Mouse (Mus musculus) adrenal gland, adult 2 months (tissue): Measurements from ENCODE around the gene St6gal1. TPM values are rescaled to one million over a fixed set of nuclear protein-coding genes. Genes with fewer than 3 reads are reported as not detected.
"Not testable (repeated sequence)": the region's sequence is repeated elsewhere in the genome, so short reads cannot be mapped to it uniquely, and the experiment has no call there.

ENCODE experiments used
- DNase-seq: peaks from one replicate; pipeline ENCODE4 v3.0.0; 2021
- long read RNA-seq: library from polyadenylated mRNA; stranded (forward); transcript quantifications from one replicate; pipeline ENCODE4 v2.0.0, GENCODE M21; 2021
- polyA plus RNA-seq: library from polyadenylated mRNA; depleted of rRNA; stranded (reverse); fragments of >200 nt; gene quantifications from 2 replicates; pipeline ENCODE4 v1.2.3, GENCODE M21; 2012; rRNA removed
- total RNA-seq, 2 experiments: library from RNA; stranded (reverse); gene quantifications; 2 replicates each; pipeline ENCODE4 v1.2.3; 2021

St6gal1 gene
- total RNA-seq (10 to 100 TPM; 32.2 to 49.5 TPM), polyA plus RNA-seq (23.1 and 24.2 TPM in 2 replicates)
- long read RNA-seq, full-length matches to known transcripts, result 28 of 32 reads
- long read RNA-seq, partial matches to known transcripts, result 1 of 32 reads
- long read RNA-seq, other reads (novel, unspliced or antisense), result 3 of 32 reads

DNA sequence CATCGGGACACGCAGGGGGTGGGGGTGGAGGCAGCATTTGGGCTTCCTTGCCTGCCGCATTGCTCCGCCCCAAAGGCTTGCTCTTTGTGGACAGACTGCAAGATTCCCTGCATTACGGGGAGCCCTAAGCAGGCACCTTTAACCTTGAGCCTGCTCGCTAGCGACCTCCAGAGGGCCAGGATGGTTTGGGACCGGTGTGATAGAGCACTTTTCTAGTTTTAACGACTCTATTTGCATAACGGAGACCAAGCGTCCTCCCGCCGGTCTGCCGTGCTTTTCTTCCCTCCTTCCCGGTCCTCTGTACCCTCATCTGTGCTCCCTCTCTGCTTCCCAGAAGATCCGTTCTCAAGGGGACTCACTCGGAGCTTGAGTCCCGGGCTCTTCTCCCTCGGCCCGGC, at the start of gene St6gal1:
Gene St6gal1 (plus strand): TSS at position 70 of the 398 bp plus-strand sequence.
- DNase-seq, result peak; percentile 93

DNA sequence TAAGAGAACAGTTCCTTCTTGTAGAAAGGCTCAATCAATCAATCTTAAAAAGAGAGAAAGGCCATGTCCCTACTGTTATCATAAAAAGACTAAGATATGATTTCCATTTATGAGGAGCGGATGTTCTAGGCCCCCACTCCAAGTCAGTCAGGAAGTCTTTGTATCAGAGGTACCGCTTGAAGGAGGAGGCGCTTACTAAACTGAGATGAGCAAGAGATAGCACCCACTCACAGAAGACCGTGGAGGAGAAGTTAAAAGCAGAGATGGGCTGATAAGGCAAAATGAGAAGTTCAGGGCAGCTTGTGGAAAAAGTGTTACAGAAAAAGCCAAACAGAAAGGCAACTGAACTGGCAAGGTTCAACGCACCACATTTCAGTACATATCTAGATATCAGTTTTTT, 49.7 kb upstream of the St6gal1 start:
- DNase-seq, result no peak

- DNase-seq, result no peak
Observed at GRCm38 (mm10) chr16:23175956-23176355, 48.6 kb upstream of the St6gal1 start.

DNA sequence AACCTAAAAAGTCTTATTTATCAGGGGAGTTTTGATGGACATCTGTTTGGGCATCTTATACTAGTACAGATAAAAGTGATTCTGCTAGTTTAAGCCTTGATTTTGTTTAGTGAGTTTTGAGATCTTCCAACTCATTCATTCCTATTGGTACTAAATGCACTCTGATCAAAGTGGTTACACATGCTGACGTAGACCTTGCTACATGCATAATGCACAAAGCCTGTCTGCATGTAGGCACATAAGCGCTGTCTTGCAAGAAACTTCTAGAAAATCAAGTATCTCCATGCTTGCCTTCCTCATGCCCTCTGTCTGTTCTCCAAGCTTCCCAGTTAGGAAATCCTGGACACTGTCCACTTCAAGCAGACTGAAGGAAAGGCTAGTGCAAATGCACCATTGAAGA, 46.7 kb upstream of the St6gal1 start:
- DNase-seq, result no peak

GRCm38 (mm10) chr16:23178796-23179195, 45.7 kb upstream of the St6gal1 start:
- peak; percentile 23 for DNase-seq

GRCm38 (mm10) chr16:23179436-23179835, 45.1 kb upstream of the St6gal1 start:
- not testable (repeated sequence) for DNase-seq

GRCm38 (mm10) chr16:23181054-23181453, 43.5 kb upstream of the St6gal1 start:
- no peak for DNase-seq

DNA sequence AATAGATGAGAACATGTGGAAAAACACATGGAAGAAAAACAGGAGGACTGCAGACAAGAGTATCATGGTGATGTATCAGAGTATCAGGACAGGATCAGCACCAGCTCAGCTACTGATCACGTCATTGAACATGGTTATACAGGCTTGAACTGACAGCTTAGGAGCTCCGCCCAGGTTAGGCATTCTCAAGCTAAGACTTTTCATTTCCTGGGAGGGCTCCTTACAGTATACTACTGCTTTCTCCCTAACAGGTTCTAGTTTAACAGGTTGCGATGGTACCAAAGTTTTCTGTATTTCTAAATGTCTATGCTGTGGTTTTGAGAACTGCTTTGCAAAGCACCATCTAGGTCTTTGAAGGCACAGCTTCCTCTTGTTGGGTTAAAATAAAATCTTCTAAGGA, 43.1 kb upstream of the St6gal1 start:
- DNase-seq, result no peak

- no peak for DNase-seq
Observed at GRCm38 (mm10) chr16:23181942-23182597, 42.5 kb upstream of the St6gal1 start.

- DNase-seq, result no peak
Observed at GRCm38 (mm10) chr16:23185824-23186223, 38.7 kb upstream of the St6gal1 start.

DNA sequence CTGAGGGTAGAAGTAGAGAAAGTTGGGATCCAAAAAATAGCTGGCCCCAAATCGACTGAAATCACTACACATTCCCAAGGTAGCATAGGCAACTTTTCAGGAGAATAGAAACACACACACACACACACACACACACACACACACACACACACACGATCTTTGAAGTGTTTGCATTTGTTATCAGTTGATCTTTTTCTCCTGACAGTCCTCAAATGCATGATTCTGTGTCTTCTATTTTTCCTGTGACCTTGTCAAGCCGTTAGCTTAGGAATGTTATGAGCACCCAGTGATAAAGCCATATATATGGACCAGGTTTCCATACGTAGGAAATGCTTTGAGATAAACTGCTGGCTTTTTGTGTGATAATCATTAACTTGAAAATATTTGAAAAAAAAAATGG, 38.1 kb upstream of the St6gal1 start:
- DNase-seq, result no peak

GRCm38 (mm10) chr16:23187983-23188382, 36.6 kb upstream of the St6gal1 start:
- DNase-seq, result no peak

GRCm38 (mm10) chr16:23189612-23190011, 34.9 kb upstream of the St6gal1 start:
- DNase-seq, result no peak

DNA sequence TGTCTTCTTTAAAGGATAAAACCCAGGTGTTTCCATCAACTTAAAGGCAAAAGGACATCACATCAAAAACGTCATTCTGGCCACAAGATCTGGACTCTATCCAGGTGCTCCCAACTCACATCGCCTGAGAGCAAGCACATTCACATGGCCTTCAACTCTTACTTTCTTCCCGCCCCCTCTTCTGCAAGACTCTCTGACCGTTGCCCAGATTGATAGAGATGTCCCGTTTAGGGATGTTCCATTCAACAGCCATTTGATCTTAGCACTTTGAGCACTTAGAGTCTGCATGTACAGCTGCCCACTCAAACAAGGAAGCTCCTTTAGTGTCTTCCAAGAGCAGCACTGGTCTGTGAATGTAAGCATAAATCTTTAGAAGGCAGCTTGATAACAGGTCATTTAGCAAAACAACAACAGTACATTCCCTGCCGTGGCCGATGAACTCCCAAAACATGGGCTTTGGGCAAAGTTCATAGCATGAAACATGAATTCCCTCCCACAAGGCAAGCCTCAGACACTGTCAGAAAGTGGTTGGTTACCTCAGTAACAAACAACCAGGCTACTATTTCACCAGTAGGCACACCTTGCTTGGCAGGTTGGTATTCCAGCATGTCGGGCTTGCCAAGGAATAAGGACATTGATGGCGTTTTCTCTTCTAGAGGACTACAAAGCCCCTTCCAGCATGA, 32.8 kb upstream of the St6gal1 start:
- no peak for DNase-seq

DNA sequence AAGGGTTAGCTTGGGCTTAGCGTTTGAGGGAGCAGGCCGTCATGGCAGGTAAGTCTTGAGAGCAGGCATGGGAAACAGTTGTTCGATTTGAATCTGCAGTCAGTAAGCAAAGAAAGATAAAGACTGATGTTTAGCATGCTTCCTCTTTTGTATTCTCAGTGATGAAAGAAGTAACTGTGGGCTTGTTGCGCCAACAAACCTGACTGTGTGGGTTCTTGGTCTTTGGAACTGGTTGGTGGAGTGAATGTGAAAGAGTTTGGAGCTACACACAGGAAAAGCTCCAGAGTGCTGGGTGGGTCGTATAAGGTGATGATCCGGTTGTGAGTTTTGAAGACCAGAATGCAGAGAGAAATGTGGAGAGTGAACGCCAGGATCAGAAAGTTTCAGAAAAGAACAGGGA, 28.9 kb upstream of the St6gal1 start:
- DNase-seq, result no peak

GRCm38 (mm10) chr16:23196296-23196695, 28.2 kb upstream of the St6gal1 start:
- no peak for DNase-seq

DNA sequence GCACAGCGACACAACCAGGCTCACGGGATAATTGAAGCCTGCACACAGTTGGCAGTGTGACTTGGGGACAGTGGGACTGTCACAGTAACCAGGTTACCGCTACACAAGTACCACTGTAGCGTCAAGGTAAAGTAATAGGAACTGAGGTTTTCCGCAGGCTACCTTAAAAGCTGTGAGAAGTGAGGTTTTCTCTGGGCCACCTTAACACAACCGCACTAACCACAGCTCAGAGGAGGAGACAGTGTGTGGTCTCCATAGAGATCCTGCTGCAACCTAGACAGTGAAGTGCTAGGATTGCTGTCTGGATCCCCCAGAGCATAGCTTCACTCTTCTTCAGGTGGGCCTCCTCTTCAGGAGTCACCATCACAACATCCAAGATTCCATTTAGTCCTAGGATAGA, 27.7 kb upstream of the St6gal1 start:
- no peak for DNase-seq

- no peak for DNase-seq
Observed at GRCm38 (mm10) chr16:23201498-23201897, 23.0 kb upstream of the St6gal1 start.

DNA sequence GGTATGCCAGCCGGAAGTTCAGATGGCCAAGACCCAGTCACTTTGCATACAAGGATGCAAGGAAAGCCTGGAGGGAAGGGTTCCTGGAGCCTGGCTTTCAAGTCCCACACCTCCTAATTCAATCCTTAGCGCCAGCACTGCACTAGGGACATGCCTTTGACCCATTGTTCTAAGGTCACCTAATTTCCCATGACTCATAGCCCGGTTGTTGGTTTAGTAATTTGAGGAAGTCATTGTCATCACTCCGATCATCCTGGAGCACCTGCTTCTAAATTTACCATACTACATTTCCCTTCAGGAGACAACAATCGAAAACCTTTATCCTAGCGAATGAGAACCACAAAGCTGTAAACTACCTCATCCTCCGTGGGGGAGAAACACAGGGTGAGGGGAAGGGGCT, 10.2 kb upstream of the St6gal1 start:
- no peak for DNase-seq

DNA sequence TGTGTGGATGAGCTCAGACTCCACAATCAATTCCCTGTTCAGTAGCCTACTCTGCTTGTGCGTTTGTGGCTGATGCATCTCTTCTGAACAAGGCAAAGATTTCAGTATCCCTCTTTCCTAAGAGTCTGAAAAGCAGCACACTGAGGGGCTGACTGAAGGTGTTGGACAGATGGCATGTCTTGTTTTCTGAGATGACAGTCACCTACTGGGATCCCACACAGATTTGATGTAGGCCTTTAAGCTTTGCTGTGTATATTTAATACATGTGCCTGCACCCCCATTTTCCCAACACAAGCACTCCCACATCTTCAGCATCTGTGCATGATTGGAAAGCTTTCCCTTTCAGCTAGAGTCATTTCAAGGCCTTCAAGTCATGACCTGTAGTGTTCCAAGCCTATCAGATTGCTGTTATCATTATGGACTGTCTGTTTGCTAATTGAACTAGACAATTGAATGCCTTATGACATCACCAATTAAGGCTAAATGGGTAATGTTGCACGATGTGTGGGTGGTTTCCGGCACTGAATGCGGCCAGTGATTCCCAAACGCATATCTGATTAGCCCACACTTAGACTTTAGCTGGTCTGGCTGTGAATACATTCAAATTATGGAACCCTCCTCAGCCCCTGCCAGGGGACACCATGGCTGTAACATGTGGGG, 9.2 kb upstream of the St6gal1 start:
- no peak for DNase-seq

GRCm38 (mm10) chr16:23216366-23216765, 8.2 kb upstream of the St6gal1 start:
- DNase-seq, result no peak

GRCm38 (mm10) chr16:23218313-23218712, 6.2 kb upstream of the St6gal1 start:
- no peak for DNase-seq
